Mouse (Mus musculus): Measurements from ENCODE around the gene Gm5965.
"Not testable (repeated sequence)": the region's sequence is repeated elsewhere in the genome, so short reads cannot be mapped to it uniquely, and the experiment has no call there.

Gm5965 gene

DNA sequence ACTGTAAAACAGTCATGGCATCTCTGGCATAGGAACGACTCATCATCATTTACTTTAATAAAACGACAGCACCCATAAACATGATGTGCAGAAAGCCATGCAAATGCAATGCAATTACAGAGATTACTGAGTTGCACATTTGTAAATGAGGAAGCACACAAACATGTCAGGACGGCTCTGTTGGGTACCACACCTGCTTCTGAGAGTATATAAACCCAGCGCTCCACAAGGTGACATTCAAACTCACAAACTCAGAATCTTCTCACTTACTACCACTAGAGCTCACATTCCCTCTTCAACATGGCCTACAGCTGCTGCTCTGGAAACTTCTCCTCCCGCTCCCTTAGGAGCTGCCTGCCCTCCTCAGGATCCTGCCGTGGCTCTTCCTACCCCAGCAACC is at the start of gene Gm5965:
Gene Gm5965, plus strand, starts transcription at position 301 of the 400 bp plus-strand sequence.
- in situ Hi-C loops (cut with MboI, MseI): no loop called here

- in situ Hi-C loops (cut with MboI, MseI): no loop called here
Measured at GRCm38 (mm10) chr16:88728812-88729275, 48.9 kb upstream of the Gm5965 start, which contains the start of gene Krtap13-1. Krtap13-1 (plus strand) TSS chr16:88728862.

DNA sequence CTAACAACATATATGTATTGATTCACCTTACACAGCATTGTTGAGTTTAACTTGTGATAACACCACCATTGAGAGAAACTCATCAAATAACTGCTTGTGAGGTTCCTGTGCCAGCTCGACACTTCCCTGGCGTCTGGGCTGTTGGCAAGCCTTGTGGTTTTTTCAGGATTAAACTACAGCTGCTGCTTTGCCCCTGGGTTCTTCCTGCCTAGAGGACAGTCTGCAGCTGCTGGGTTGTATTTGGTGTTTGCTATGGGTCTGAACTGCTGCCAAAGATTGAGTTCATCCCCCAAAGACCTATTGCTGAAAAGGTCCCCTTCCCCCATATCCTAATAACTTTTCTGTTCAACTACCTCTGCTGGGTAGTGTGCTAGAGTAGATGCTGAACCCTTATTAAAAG is 42.3 kb upstream of the Gm5965 start:
- in situ Hi-C loops (cut with MboI, MseI): no loop called here

DNA sequence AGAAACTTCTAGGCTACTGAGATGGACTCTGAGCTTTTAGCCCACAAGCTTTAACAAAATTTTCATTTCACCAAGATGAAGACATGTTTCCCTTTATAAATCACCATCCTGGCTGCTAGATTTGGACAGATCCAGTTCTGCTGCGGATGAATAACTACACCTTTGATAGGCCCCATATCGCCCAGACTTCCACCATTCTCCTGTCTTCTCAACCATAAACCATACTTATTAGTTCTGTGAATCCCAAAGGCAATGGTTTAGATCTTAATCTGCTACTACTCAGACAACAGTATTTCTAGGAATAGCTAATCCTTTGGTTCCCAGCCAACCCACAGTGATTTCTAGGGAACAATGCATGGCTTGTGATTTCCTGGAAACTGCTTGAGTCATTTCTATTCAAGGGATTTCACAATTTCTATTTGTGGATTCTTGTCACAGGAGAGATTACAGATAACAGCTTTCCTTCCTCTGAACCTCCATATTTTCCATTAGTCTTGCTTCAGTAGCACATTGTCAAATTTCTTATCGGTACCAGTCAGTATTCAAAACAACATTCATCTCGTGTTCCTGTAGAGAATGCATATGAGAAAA is 32.9 kb upstream of the Gm5965 start:
- in situ Hi-C loops (cut with MboI, MseI): loop anchor here in 1 of 2 experiments (10.0 kb wide), 1 partner anchor 370 kb away; no protein-coding TSS in a partner anchor

- in situ Hi-C loops (cut with MboI, MseI): loop anchor here in 1 of 2 experiments (10.0 kb wide), 1 partner anchor 367 kb away; no protein-coding TSS in a partner anchor
Measured at GRCm38 (mm10) chr16:88747943-88748342, 29.8 kb upstream of the Gm5965 start.

DNA sequence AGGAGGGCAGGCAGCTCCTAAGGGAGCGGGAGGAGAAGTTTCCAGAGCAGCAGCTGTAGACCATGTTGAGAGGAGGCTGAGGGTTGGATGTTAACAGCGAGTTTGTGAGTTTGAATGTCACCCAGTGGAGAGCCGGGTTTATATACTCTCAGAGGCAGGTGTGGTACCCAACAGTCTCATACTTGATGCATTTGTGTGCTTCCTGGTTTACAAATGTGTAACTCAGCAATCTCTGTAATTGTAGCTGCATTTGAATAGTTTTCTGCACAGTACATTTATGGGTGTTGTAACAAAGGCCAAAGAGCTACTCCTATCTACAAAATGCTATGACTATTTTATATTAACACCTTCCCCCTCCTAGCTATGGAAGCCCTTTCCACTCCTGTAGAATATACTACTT is 26.2 kb upstream of the Gm5965 start, which contains the start of gene Krtap13:
Gene Krtap13, minus strand, starts transcription at position 101 of the 400 bp plus-strand sequence.
- in situ Hi-C loops (cut with MboI, MseI): not testable (repeated sequence)

DNA sequence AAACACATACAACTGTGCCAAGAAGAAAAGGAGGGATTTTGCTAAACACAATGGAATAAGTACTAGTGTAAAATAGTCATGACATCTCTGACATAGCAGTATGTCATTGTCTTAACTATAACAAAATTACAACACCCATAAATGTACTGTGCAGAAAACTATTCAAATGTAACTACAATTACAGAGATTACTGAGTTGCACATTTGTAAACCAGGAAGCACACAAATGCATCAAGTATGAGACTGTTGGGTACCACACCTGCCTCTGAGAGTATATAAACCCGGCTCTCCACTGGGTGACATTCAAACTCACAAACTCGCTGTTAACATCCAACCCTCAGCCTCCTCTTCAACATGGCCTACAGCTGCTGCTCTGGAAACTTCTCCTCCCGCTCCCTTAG is 19.1 kb upstream of the Gm5965 start, which contains the start of gene 2310034C09Rik:
Gene 2310034C09Rik, plus strand, starts transcription at position 301 of the 400 bp plus-strand sequence.
- in situ Hi-C loops (cut with MboI, MseI): not testable (repeated sequence)

- in situ Hi-C loops (cut with MboI, MseI): no loop called here
Measured at GRCm38 (mm10) chr16:88774106-88774505, 3.6 kb upstream of the Gm5965 start, which contains the start of gene 2310057N15Rik. 2310057N15Rik (minus strand) TSS chr16:88774206.

GRCm38 (mm10) chr16:88786786-88787185 is 9.1 kb downstream of the Gm5965 start:
- in situ Hi-C loops (cut with MboI, MseI): no loop called here

GRCm38 (mm10) chr16:88811827-88812226 is 34.1 kb downstream of the Gm5965 start, which contains the start of gene Gm20741:
Gm20741 (minus strand) TSS chr16:88812220.
- in situ Hi-C loops (cut with MboI, MseI): no loop called here

DNA sequence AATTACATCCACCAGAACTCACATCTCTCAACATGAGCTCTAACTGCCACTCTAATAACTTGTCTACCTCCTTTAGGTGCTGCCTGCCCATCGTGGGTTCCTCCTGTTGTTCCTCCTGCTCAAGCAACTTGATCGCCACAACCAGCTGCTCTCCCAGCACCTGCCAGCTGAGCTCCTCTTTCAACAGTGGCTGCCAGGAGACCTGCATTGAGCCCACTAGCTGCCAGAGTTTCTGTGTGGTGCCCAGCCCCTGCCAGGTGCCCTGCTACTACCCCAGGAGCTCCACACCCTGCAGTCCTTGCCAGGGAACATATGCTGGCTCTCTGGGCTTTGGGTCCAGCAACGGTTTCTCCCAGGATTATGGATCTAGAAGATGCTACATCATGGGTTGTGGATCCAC is 42.4 kb downstream of the Gm5965 start, which contains the start of gene Krtap15:
Gene Krtap15, plus strand, starts transcription at position 150 of the 400 bp plus-strand sequence.
- in situ Hi-C loops (cut with MboI, MseI): no loop called here

GRCm38 (mm10) chr16:88823736-88824135 is 46.0 kb downstream of the Gm5965 start:
- in situ Hi-C loops (cut with MboI, MseI): no loop called here

DNA sequence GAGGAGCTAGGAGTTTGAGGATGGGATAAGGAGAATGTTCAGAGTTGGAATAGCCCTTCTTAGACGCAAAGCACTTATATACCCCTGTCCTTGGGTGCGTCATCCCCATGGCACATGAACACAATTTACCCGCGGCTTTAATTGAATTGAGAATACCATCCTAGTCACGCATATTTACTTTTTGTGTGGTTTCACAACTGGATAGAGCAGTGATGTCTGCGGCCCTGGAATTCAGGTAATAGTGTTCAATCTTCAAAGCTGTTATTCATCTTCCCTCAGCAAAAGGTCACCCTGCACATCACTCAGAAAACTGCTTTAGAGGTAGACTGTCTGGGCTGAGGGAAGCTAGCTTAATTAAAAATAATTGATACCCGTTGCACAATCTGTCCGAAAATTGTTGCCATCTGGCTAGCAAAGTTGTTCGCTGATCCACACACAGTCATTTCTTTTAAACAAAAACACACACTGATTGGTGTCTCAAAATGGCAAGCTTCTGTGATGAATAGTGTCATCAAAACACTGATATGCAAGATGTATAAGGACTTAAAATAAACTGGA is 48.5 kb downstream of the Gm5965 start, which contains the start of gene Krtap14:
Gene Krtap14, minus strand, starts transcription at position 51 of the 558 bp plus-strand sequence.
- in situ Hi-C loops (cut with MboI, MseI): loop anchor here in 1 of 2 experiments (25.0 kb wide), 1 partner anchor 1289 kb away; no protein-coding TSS in a partner anchor

- in situ Hi-C loops (cut with MboI, MseI): loop anchor here in 1 of 2 experiments (25.0 kb wide), 1 partner anchor 1290 kb away; no protein-coding TSS in a partner anchor
Measured at GRCm38 (mm10) chr16:88826978-88827377, 49.3 kb downstream of the Gm5965 start.
